Mouse (Mus musculus): ENCODE data around the gene Rai14.

DNA sequence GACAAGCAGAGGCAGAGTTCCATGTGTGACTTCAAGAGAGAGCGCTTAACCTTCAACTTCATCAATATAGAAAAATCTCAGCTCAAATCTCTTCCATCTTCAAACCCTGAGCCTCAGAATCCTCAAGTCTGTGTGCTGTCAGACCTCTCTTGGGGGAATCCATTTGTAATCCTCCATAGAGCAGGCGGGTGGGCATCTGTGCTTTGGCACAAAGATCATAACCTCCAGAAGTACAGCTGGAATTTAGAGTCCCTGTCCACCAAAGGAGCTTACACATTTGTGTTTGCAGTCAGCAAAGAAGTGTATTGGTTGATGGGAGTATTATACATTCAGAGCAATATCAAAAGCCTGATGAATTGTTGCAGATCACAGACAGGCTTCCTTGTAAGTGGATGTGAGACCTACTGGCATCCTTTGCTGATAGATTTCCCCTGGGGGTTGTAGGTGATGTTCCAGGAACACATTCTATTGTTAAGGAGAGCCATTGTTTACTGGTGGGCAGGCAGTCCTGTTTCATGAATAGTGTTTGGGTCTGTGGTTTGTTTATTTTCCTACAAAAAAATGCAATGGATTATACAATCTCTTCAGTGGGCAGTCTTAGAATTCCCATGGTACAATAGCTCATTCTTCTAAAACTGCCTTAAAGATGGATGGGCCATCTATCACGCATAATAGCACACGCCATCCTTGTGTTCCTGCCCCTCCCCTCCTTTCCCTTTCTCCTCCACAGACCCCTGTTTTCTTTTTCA lies 32.1 kb upstream of the Rai14 start:
- TF ChIP-seq POLR2AphosphoS2 (IDR thresholded peaks at IDR 0.05; ENCODE audit: insufficient read length, low read depth) (no peak), POLR2A (IDR thresholded peaks at IDR 0.05; ENCODE audit: insufficient read length, low read depth) (no peak), E2F4 (IDR thresholded peaks at IDR 0.05; ENCODE audit: insufficient read depth) (no peak), MYOD1 (IDR thresholded peaks at IDR 0.05; ENCODE audit: control insufficient read depth in 1 of 3, insufficient read length in 2 of 3, low read depth in 2 of 3) (no peak)
